Mouse (Mus musculus) embryonic facial prominence, embryonic 15.5 days (tissue): Measurements from ENCODE around the gene Ephb2. TPM values are rescaled to one million over a fixed set of nuclear protein-coding genes. Genes with fewer than 3 reads are reported as not detected.
A peak's percentile ranks its signal among the peaks of the same experiment; 100 is the strongest.

Source experiments
- ATAC-seq: fragments of 200-750 bp; cut with Nextera tagmentation; 2 replicates; pipeline ENCODE4 v1.8.0; 2017; ENCODE audit warnings: low read depth, moderate TSS enrichment; ENCODE audit not compliant: insufficient number of reproducible peaks, low FRiP score, low TSS enrichment
- H3K27ac ChIP-seq: fragments of 300-500 bp; sonication (generic); replicated peaks from 2 replicates; pipeline ENCODE4 v1.5.1; 2015; ENCODE audit warnings: mild to moderate bottlenecking, inconsistent platforms
- H3K27me3 ChIP-seq: fragments of 300-500 bp; sonication (generic); 2 replicates; pipeline ENCODE4 v1.6.1; 2015; ENCODE audit warnings: inconsistent platforms
- H3K36me3 ChIP-seq: fragments of 300-500 bp; sonication (generic); 2 replicates; pipeline ENCODE4 v1.6.1; 2015; ENCODE audit warnings: mild to moderate bottlenecking, inconsistent platforms
- H3K4me1 ChIP-seq: fragments of 300-500 bp; sonication (generic); 2 replicates; pipeline ENCODE4 v1.6.1; 2015; ENCODE audit warnings: inconsistent platforms
- H3K4me2 ChIP-seq: fragments of 300-500 bp; sonication (generic); replicated peaks from 2 replicates; pipeline ENCODE4 v1.6.1; 2015; ENCODE audit warnings: mild to moderate bottlenecking, inconsistent platforms
- H3K4me3 ChIP-seq: fragments of 300-500 bp; sonication (generic); replicated peaks from 2 replicates; pipeline ENCODE4 v1.5.1; 2015; ENCODE audit warnings: mild to moderate bottlenecking, inconsistent platforms
- H3K9ac ChIP-seq: fragments of 300-500 bp; sonication (generic); 2 replicates; pipeline ENCODE4 v1.6.1; 2015; ENCODE audit warnings: inconsistent platforms
- H3K9me3 ChIP-seq: fragments of 300-500 bp; sonication (generic); replicated peaks from 2 replicates; pipeline ENCODE4 v1.6.1; 2016; ENCODE audit warnings: inconsistent platforms
- WGBS: fragments of 180-500 bp; shearing (Covaris S2); methylation state at CpG from one replicate; pipeline ENCODE4 v1.1.7; 2015; 5-methylcytosine and 5-hydroxymethylcytosine counted together
- polyA plus RNA-seq: library from polyadenylated mRNA; unstranded; fragments of >200 nt; fragmentation: Nextera tagmentation; extraction: Ambion mirVana; gene quantifications from 2 replicates; pipeline ENCODE4 v1.2.1, GENCODE M21; 2015

The Ephb2 gene
- polyA plus RNA-seq, 1 experiment from 2014 or later: 13.1 TPM

DNA sequence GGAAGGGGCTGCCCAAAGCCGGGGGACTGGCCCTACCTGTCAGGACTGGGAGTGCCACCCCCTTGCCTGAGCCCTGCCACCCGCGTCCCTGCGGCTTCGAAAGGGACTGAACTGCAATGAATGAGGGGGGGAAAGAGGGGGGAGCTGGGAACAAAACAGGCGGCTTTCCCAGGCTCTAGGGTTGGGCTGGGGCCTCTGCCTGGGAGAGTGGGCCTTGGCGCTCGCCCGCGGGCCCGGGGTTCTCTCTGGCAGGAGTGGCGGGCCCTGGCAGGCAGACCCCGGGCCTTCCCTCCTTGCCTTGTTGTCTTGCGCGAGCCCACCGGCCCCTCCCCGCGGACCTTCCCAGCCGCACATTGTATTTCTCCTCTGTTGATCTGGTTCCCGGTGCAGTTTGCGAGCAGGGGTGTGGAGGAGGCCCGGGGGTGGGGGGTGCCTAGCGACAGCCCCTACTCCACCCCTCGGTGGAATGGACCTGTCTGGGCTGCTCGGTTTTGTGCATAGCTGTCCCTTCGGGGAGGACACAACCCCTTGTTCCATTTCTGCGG, 671 bp upstream of the Ephb2 start:
- H3K9me3 ChIP-seq: no peaks in the 10 kb centered on the region
- peak overlapping the region; percentile 67 for H3K4me3 ChIP-seq
- H3K36me3 ChIP-seq: no peaks in the 10 kb centered on the region
- peak overlapping the region; percentile 68 for H3K9ac ChIP-seq
- peaks cover 7% of the 10 kb centered on the region for H3K27me3 ChIP-seq
- peak overlapping the region; percentile 95 for H3K27ac ChIP-seq
- peak; percentile 27 for ATAC-seq
- peak overlapping the region; percentile 96 for H3K4me2 ChIP-seq
- peaks cover 55% of the 10 kb centered on the region for H3K4me1 ChIP-seq
- WGBS: under 1% methylated on average over 26 of the region's 27 CpGs

DNA sequence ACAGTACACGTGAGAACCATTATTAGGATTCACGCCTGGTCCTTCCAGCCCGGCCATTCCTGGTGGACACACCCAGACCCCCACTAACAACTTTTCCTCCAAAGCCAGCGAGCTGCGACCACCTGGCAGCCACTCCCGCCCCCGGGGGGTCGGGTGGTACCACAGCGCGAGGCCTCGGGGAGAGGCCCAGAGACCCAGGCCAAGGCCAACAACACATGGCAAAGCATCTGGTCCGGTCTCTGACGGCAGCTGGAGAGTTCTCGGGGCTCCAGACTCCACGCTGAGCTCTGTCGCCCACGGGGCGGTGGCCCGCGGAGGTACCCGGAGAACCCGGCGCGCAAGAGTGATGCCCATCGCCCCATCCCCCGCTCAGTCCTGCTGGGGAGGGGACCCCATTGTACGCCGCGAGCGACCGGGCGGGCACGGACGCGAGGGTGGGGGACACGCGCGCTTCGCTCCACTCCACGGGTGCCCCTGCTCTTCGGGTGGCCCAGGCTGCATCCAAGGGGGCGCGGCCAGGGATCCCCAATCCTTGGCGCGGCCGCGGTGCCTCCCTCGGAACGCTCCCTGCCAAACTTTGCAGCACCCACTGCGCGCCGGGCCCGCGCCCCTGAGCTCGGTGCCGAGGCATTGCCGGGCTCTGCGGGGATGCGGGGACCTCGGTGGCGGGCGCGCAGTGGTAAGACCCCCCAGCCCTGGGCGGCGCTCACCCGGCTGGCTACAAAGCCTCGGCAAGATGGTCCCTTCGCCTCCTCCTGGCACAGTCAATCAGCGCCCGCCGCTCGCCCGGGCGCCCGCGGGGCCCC, 770 bp downstream of the Ephb2 start:
- ATAC-seq: no peak
- Histone ChIP-seq H3K4me2 (peak overlapping the region; percentile 96), H3K27ac (peak overlapping the region; percentile 95), H3K9me3 (no peaks in the 10 kb centered on the region), H3K36me3 (no peaks in the 10 kb centered on the region), H3K9ac (peak overlapping the region; percentile 68), H3K27me3 (peaks cover 8% of the 10 kb centered on the region), H3K4me1 (peaks cover 62% of the 10 kb centered on the region), H3K4me3 (peak overlapping the region; percentile 67)
- WGBS: under 1% methylated on average over 72 of the region's 76 CpGs

DNA sequence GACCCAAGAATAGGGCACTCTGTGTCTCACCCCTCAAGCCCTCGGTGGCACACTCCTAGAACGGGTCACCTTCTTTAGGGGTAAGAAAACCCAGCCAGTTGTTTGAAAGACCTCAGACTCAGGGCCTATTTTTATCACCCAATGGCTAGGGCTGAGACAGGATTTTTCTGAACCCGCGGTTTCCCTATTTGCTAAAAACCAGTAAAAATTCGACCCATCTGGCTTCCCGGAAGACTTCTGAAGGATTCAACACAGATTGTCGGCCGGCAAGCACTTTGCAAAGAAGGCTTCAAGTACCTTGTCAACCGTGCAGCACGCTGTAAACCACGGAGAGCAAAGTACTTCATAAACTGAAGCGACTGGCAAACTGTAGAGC, 1.4 kb downstream of the Ephb2 start:
- WGBS: 6% methylated on average over 12 of the region's 12 CpGs
- H3K27ac ChIP-seq: peak overlapping the region; percentile 95
- H3K4me1 ChIP-seq: peaks cover 68% of the 10 kb centered on the region

DNA sequence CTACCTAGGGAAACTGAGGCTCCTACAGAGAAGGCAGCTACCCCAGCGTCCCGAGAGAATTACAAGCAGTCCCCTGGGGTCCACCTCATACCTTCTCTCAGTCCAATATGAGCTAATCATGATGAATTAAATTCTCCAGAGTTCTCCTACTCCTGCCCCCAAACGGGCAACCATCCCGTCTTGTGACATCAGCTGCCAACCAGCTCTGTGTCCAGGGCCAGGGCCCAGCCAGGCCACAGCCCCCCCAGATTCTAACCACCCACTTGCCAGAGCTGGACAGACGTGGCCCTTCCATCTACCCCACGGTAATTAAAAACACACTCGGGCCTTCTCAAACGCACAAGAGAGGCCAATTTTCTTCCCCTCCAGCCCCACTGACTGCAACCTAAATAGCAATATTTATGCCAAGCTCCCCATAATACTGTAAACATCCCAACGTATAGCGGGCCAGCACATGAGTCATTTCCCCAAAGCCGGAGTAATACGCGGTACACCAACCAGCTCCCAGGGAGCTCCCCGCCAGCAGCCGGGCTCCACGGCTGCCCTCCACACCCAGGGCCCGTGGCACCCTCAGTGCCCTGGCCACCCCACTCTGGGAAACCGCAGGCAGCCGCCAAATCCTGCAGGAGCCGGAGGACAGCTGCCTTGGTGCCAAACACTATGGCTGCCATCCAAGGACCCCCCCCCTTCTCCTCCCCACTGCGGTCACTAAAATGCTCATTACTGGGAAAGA, 2.0 kb downstream of the Ephb2 start:
- H3K4me3 ChIP-seq: peak overlapping the region; percentile 67
- peak overlapping the region; percentile 95 for H3K27ac ChIP-seq
- no peaks in the 10 kb centered on the region for H3K9me3 ChIP-seq
- WGBS: 26% methylated on average over 21 of the region's 21 CpGs
- peaks cover 75% of the 10 kb centered on the region for H3K4me1 ChIP-seq
- peak overlapping the region; percentile 96 for H3K4me2 ChIP-seq
- H3K27me3 ChIP-seq: peaks cover 8% of the 10 kb centered on the region; the same call in 1 of the 2 replicates
- no peaks in the 10 kb centered on the region for H3K36me3 ChIP-seq
- no peak overlapping the region for H3K9ac ChIP-seq
- peak; percentile 65; the same call in 1 of the 2 replicates for ATAC-seq

More for the DNA sequence above, 1.4 kb downstream of the Ephb2 start:
- Histone ChIP-seq H3K27me3 (peaks cover 8% of the 10 kb centered on the region), H3K9ac (no peak overlapping the region), H3K36me3 (no peaks in the 10 kb centered on the region), H3K4me2 (peak overlapping the region; percentile 96), H3K4me3 (peak overlapping the region; percentile 67), H3K9me3 (no peaks in the 10 kb centered on the region)
- ATAC-seq: no peak

DNA sequence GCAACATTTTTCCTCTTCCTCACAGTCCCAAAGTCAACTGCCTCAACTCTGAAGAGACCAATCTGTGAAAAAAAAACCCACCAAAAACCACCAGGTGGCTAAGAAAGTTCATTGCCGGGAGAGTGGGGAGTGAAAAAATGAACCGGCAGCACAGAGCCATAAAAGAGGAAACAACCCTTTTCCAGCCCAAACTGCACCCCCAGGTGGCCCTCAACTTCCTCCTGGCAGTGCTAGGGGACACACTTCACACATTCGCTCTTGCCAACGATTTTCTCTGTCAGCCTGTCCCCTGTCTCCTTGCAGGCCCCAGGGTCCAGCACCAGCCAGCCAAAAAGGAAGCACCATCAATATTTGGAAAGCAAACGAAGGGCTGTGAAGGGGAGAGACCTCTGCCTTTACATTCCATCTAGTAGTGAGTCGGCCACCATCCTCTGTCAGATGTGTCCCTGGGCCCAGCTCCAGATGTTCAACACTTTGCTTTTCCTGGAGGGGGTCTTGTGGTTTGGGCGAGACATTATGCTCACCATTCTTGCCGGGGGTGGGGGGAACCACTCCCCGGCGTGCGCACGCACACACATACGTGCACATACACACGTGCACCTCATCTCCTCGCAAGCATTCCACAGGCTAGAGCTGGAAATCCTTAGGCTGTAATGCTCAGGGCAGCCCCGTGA, 3.1 kb downstream of the Ephb2 start:
- no peaks in the 10 kb centered on the region for H3K36me3 ChIP-seq
- H3K27me3 ChIP-seq: peaks cover 5% of the 10 kb centered on the region; the same call in 1 of the 2 replicates
- H3K27ac ChIP-seq: peak overlapping the region; percentile 95
- ATAC-seq: no peak
- 42% methylated on average over 16 of the region's 16 CpGs for WGBS
- H3K4me3 ChIP-seq: no peak overlapping the region
- H3K4me2 ChIP-seq: peak overlapping the region; percentile 96
- no peak overlapping the region for H3K9ac ChIP-seq
- H3K4me1 ChIP-seq: peaks cover 78% of the 10 kb centered on the region
- no peaks in the 10 kb centered on the region for H3K9me3 ChIP-seq

DNA sequence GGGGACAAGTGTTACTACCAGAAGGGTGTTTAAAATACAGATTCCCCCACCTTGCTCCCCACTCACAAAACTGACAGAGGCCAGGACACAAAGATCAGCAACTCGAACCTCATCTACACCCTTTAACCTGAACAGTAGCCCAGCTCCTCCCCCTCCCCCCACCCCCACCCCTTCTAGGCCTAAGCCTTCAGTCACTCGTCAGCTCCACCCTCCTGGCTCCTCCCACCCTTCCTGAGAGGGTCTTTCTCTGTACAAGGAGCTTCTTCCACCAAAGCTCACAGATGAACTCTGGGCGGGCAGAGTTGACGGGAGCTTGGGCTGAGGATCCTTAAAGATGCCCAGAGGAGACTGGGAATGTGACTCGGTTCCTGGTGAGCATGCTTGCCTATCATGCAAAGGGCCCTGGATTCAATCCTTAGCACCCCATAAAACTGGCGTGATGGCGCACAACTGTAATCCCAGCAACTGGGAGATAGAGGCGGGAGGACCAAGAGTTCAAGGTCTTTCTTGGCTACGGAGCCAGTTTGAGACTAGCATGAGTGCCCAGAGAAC, 5.4 kb downstream of the Ephb2 start:
- H3K36me3 ChIP-seq: no peaks in the 10 kb centered on the region
- H3K4me2 ChIP-seq: no peak overlapping the region
- 0 out of 2 replicates have a peak, but pooled peaks cover 5% of the 10 kb centered on the region for H3K27me3 ChIP-seq
- no peak overlapping the region for H3K9ac ChIP-seq
- no peak overlapping the region for H3K4me3 ChIP-seq
- H3K4me1 ChIP-seq: peaks cover 67% of the 10 kb centered on the region
- no peak for ATAC-seq
- 59% methylated on average over 9 of the region's 9 CpGs for WGBS
- H3K27ac ChIP-seq: no peak overlapping the region
- H3K9me3 ChIP-seq: no peaks in the 10 kb centered on the region

DNA sequence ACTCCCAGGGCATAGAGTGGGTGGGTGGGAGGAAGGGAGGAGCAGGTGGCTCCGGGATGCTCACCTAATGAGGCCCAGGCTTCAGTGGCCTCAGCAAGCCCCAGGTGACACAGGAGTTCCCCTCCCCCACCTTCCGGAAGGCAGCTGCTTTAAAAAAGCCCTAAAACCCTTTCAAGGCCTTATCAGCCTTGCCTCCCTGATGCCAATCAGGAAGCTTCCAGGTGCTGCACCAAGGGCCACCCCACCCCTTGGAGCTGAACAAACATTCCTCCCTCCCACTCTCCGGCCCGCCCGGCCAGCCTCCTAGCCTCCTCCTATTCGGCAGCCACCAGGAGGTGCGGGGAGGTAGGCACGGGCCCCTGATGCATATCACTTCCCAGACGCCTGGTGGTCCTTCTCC, 6.0 kb downstream of the Ephb2 start:
- Histone ChIP-seq H3K4me3 (no peak overlapping the region), H3K36me3 (no peaks in the 10 kb centered on the region), H3K4me1 (peaks cover 66% of the 10 kb centered on the region), H3K9ac (no peak overlapping the region), H3K27ac (0 out of 2 replicates have a peak overlapping the region, but pooled peaks have one; percentile 39), H3K4me2 (no peak overlapping the region), H3K27me3 (0 out of 2 replicates have a peak, but pooled peaks cover 5% of the 10 kb centered on the region), H3K9me3 (no peaks in the 10 kb centered on the region)
- WGBS: 20% methylated on average over 9 of the region's 9 CpGs
- no peak for ATAC-seq

DNA sequence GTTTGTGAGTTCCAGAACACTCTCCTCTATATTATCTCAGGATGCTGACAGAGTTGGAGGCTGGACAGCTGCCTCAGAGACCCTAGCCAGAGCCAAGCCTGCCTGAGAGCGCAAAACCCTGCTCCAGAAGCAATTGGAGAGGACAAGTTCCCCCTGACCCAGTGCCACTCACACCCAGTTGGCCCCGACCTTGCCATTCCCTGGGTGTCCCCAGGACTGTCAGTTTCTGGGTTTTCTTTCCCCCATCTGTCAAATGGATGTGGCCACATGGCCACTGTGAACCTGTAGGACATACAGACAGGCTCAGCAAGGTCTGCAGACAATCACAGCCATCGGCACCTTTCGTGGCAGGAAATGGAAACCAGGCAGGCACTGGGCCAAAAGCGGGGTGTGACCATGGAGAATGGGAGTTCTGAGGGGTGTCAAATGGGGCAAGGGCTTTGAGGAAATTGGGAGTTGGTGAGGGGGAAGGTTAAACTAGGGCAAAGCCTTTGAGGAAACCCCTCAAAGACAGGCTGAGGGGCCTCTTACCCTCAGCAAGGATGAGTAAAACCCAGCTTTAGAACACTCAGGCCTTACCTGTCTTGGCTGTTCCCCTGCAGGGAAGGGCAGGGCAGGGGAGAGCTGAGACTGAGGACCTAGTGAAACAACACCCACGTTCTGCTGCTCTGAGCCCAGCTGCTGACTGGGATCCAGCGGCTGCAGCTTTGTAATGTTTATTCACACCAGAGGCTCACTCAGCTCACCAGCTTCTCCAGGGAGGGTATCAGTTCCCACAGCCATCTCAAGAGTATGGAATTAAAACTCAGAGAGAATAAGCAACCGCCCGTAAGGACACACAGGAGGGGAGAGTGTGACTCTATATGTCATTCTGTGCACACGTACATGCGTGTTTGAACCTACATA, 6.9 kb downstream of the Ephb2 start:
- Histone ChIP-seq H3K27ac (0 out of 2 replicates have a peak overlapping the region, but pooled peaks have one; percentile 39), H3K27me3 (0 out of 2 replicates have a peak, but pooled peaks cover 5% of the 10 kb centered on the region), H3K4me1 (peaks cover 57% of the 10 kb centered on the region), H3K4me3 (no peak overlapping the region), H3K4me2 (no peak overlapping the region), H3K9ac (no peak overlapping the region), H3K36me3 (no peaks in the 10 kb centered on the region), H3K9me3 (no peaks in the 10 kb centered on the region)
- ATAC-seq: no peak
- 34% methylated on average over 11 of the region's 11 CpGs for WGBS

DNA sequence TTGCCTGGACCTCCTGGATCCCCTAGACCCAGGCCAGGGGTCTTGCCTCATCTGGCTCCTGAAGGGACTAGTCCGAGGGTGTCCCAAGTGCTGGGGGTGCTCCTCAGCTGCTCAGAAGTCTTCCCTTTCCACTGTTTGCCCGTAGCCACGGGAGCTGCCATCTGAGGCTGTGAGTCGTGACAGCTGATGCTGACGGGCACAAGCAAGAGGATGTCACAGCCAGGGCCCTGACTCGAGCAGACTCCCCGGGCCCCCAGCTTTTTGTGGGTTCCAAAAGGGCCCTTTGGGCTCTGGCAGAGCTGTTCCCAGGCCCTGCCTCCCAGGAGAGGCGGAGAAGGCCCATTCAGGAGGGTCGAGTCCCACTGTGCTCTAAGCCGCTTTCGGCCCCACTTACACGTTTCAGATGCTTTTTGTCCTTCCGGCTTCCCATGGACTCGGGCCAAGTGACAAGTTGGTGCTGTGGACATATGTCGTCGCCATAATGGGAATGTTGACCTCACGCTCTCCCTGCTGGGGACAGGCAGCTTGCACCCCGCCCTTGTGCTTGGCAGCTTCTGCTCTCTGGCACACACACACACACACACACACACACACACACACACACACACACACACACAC, 10.7 kb downstream of the Ephb2 start:
- H3K4me2 ChIP-seq: no peak overlapping the region
- H3K4me1 ChIP-seq: peaks cover 24% of the 10 kb centered on the region
- H3K27ac ChIP-seq: no peak overlapping the region
- no peak overlapping the region for H3K9ac ChIP-seq
- H3K36me3 ChIP-seq: no peaks in the 10 kb centered on the region
- no peak overlapping the region for H3K4me3 ChIP-seq
- WGBS: 75% methylated on average over 18 of the region's 18 CpGs
- H3K9me3 ChIP-seq: no peaks in the 10 kb centered on the region
- no peak for ATAC-seq
- H3K27me3 ChIP-seq: no peaks in the 10 kb centered on the region
